Mouse (Mus musculus) brain, embryonic 18.5 days (tissue): ENCODE data around the gene Kmt2d.

ENCODE experiments used
- DNase-seq: peaks from one replicate; pipeline ENCODE4 v3.0.0-alpha.2; 2012; ENCODE audit warnings: low read depth, low spot score

Kmt2d gene

GRCm38 (mm10) chr15:98802926-98803325 is 68.1 kb downstream of the Kmt2d start:
- DNase-seq = no peak

DNA sequence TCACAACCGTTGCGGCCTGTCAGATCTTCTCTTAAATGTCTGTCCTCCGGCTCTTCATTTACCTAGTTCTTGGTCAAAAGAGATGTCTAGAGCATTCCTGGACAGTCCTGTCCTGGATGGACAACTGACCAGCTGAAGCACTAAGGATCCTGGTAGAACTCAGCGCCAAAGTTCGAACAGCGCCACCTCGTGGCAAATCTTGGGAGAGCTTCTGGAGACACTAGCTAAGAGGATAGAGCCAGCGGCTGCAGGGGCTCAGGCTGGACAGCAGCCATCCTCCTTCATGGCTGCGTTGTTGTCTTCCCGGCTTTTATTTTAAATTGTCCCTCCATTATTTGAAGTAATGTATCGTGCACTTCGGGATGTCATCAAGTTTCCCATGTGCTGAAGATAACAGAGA is 71.6 kb downstream of the Kmt2d start:
- no peak for DNase-seq

DNA sequence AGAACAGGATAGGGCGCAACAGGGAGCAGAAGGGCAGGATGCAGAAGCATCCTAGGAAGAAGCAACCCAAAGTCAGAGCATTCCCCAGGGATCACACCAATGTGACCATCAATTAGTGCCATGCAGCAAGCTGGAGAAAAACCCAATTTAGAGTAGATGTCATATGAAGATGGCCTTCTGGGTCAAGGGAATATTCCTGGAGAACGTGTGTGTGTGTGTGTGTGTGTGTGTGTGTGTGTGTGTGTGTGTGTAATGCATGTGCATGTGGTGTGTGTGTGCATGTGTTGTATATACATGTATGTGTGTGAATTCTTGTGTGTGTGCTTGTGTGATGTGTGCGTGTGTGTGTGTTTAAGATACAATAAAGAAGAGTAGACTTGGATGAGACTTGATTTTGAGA is 72.1 kb downstream of the Kmt2d start:
- DNase-seq = no peak

GRCm38 (mm10) chr15:98797835-98798492 is 73.0 kb downstream of the Kmt2d start:
- DNase-seq = no peak

DNA sequence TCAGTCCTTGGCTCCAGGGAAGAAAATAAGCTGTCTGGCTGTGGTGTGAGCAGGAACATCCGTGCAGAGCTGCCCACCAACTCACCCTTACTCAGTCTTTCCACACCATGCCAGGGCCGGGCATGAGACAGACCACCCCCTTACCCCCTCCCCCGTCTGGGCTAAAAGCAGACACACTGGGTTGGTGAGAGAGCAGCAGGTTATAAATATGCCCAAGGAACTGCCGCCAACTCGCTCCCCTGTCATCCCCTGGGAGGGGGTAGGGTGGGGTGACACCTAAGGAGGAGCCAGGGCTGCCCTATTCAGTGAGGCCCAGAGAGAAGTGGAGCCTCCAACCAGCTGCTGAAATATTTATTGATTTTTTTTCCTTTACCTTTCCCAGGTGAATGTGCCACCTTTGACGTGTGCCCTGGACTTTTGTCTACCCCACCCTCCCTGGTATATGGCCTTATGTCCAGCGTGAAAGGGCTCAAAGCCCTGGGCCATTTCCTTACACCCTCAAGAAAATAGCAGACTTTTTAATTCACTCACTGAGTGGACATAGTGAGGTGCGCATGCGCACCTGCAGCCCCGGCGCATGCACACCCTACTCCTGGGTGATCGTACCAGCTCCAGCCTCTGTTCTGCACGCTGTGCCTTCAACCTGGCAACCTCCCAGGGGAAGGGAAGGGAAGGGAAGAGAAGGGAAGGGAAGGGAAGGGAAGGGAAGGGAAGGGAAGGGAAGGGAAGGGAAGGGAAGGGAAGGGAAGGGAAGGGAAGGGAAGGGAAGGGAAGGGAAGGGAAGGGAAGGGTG is 74.0 kb downstream of the Kmt2d start:
- DNase-seq = no peak

- no peak for DNase-seq
These were observed 77.8 kb downstream of the Kmt2d start for GRCm38 (mm10) chr15:98793141-98793698.

DNA sequence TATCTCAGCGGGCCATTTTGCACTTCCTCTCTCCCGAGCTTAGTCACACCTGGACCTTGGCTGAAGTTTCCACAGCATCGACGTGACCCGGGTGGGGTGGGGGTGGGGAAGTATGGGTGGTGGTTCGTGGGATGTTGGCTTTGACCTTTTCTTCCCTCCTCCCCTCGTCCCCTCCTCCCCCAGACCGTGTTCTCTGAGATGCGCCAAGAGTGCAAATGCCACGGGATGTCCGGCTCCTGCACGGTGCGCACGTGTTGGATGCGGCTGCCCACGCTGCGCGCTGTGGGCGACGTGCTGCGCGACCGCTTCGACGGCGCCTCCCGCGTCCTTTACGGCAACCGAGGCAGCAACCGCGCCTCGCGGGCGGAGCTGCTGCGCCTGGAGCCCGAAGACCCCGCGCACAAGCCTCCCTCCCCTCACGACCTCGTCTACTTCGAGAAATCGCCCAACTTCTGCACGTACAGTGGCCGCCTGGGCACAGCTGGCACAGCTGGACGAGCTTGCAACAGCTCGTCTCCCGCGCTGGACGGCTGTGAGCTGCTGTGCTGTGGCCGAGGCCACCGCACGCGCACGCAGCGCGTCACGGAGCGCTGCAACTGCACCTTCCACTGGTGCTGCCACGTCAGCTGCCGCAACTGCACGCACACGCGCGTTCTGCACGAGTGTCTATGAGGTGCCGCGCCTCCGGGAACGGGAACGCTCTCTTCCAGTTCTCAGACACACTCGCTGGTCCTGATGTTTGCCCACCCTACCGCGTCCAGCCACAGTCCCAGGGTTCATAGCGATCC is 78.6 kb downstream of the Kmt2d start:
- DNase-seq = no peak

DNA sequence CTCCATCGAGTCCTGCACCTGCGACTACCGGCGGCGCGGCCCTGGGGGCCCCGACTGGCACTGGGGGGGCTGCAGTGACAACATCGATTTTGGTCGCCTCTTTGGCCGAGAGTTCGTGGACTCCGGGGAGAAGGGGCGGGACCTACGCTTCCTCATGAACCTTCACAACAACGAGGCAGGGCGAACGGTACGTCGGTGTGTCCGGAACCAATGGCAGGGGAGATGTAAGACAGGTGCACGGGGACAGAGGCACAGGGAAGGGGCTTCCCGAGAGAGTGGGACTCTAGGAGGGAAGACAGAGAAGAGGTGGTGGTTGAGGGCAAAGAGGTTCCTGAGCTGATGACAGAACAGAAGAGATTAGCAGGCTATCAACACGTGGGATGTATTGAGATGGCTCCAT is 79.2 kb downstream of the Kmt2d start:
- no peak for DNase-seq

DNA sequence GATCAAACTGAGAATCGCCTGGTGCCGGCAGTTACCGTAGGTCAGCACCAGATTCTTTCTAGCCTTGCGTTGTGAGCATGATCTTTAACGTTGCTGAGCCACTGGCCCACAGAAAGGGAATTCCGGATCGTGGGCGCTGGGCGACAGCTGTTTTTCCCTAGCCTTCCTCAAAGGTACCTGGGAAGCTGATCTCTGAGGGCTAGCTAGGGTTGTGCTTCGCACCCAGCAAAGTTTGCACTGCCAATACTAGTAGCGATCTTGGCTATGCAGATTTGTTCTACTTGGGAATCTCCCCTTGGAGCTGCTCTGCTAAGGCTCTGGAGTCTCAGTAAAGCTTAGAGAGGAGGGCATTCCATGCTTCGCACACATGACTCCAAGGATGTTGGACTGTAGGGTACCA is 79.8 kb downstream of the Kmt2d start:
- DNase-seq = no peak

DNA sequence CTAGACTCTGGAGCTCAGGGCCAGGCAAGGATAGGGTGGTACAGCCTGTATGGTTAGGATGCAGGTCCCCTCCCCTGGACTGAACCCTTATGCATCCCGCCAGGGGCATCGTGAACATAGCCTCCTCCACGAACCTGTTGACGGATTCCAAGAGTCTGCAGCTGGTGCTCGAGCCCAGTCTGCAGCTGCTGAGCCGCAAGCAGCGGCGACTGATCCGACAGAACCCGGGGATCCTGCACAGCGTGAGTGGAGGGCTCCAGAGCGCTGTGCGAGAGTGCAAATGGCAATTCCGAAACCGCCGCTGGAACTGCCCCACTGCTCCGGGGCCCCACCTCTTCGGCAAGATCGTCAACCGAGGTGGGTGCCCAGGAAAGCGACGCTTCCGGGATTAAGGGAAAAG is 80.2 kb downstream of the Kmt2d start:
- no peak for DNase-seq

DNA sequence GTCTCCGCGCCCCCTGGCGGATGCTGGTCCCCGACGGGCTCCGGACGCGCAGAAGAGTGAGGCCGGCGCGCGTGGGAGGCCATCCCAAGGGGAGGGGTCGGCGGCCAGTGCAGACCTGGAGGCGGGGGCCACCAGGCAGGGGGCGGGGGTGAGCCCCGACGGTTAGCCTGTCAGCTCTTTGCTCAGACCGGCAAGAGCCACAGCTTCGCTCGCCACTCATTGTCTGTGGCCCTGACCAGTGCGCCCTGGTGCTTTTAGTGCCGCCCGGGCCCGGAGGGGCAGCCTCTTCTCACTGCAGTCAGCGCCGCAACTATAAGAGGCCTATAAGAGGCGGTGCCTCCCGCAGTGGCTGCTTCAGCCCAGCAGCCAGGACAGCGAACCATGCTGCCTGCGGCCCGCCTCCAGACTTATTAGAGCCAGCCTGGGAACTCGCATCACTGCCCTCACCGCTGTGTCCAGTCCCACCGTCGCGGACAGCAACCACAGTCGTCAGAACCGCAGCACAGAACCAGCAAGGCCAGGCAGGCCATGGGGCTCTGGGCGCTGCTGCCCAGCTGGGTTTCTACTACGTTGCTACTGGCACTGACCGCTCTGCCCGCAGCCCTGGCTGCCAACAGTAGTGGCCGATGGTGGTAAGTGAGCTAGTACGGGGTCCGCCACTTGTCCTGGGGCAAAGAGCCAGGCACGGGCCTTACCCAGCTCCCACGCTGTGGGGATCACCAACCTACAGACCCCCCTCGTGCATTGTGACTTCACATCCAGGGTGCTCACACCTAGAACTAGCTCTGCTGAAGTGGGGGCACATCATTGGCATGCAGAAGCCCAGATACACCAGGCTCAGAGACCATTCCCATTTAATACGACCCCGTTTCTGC is 81.1 kb downstream of the Kmt2d start, which contains the start of gene Wnt1:
Wnt1 (plus strand) TSS at position 197 of the 875 bp plus-strand sequence.
- DNase-seq = no peak

DNA sequence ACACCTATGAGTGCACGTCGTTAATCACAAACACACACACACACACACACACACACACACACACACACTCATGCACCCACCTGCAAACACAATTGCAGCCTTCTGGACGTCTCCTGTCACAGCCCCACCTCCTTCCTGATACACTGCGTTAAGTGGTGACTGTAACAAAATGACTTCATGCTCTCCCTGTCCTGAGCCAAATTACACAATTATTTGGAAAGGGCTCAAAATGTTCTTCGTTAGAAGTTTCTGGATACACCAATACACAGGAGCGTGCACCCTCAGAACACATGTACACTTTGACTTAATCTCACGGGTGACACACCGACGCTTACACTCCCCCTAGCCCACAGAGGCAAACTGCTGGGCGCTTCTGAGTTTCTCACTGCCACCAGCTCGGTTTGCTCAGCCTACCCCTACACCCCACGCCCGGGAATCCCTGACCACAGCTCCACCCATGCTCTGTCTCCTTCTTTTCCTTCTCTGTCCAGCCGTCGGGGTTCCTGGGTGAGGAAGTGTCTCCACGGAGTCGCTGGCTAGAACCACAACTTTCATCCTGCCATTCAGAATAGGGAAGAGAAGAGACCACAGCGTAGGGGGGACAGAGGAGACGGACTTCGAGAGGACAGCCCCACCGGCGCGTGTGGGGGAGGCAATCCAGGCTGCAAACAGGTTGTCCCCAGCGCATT is 81.9 kb downstream of the Kmt2d start:
- DNase-seq = no peak

DNA sequence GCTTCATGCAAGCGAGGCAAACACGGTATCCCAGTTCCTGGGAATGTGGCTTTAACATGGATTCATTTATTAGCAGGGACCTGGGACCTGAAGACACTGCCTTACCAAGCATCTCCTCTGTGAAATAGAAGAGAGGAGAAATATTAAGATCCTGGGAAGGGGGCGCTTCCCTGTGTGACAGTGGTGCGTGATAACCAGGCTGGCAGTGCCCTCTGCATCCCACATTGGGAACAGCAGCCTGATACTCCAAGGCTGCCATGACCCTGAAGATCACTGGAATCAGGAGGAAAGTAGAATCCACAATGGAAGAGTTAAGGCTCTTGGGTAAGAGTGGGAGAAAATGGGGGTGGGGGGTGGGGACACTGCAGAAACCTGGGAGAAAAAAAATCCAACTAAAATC is 83.1 kb downstream of the Kmt2d start:
- DNase-seq = no peak

- DNase-seq = no peak
These were observed 85.3 kb downstream of the Kmt2d start for GRCm38 (mm10) chr15:98785744-98786143.
